Mouse (Mus musculus): ENCODE results near the gene Cryzl1.

Gene Cryzl1

GRCm38 (mm10) chr16:91740184-91740917, 11.6 kb upstream of the Cryzl1 start:
- DNase-seq (ENCODE audit: low read depth, low spot score): no peak

- DNase-seq (ENCODE audit: low read depth, low spot score): no peak
Measured at GRCm38 (mm10) chr16:91738505-91738904, 9.7 kb upstream of the Cryzl1 start.

- DNase-seq (ENCODE audit: low read depth, low spot score): no peak
Measured at GRCm38 (mm10) chr16:91736046-91736816, 7.5 kb upstream of the Cryzl1 start.

- no peak for DNase-seq (ENCODE audit: low read depth, low spot score)
Measured at GRCm38 (mm10) chr16:91734771-91735170, 6.0 kb upstream of the Cryzl1 start.

GRCm38 (mm10) chr16:91732816-91733215, 4.0 kb upstream of the Cryzl1 start:
- DNase-seq (ENCODE audit: low read depth, low spot score): no peak

GRCm38 (mm10) chr16:91730446-91730845, 1.7 kb upstream of the Cryzl1 start:
- DNase-seq (ENCODE audit: low read depth, low spot score): no peak

DNA sequence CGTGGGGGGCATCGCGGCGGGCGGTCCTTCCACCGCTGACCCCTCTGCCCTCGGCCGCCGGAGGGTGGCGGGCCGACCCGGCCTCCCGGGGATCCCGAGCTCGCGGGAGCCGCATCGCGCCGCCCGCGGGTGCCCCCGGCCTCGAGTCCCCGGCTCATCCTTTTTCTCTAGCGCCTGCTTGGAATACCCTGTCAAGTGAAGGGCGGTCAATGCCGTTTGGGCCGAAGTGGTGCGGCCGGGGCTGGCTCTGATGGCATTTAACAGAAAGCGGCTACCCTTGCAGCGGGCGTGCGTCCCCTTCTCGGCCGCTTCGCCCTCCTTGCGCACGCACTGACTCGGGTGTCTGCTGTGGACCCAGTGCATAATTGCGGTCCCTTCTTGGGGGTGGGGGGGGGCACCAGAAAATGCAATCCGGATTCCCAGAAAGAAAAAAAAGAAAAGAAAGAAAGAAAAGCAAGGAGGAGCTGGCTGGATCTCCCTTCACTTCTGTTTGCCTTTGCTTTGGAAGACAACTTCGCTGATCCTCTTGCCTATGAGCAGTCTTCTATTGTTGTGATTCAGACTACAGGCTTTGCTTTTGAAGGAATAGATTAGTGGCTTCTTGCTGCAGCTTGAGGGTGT, 1.2 kb upstream of the Cryzl1 start:
- peak; percentile 27 for DNase-seq (ENCODE audit: low read depth, low spot score)

- DNase-seq (ENCODE audit: low read depth, low spot score): peak; percentile 97
Measured at GRCm38 (mm10) chr16:91729066-91729482, 299 bp upstream of the Cryzl1 start, which contains the start of gene Itsn1. TSS of gene Itsn1 (plus strand) at chr16:91729281.

GRCm38 (mm10) chr16:91727433-91727832, 1.3 kb downstream of the Cryzl1 start:
- no peak for DNase-seq (ENCODE audit: low read depth, low spot score)

DNA sequence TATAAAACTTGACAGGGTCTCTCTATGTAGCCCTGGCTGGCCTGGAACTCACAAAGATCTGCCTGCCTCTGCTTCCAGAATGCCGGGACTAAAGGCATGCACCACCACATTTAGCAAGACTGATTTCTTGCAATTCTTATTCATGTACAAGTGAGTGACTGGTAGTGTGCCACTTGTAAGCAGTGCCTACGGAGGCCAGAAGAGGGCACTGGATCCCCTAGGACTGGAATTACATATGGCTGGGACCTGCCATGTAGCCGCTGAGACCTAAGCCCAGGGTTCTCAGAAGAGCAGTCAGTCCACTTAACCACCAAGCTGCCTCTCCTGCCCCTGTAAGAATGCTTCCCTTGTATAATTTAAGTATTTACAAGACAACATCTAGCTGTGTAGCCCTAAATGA, 4.5 kb downstream of the Cryzl1 start:
- DNase-seq (ENCODE audit: low read depth, low spot score): no peak

GRCm38 (mm10) chr16:91717399-91717798, 11.4 kb downstream of the Cryzl1 start:
- DNase-seq (ENCODE audit: low read depth, low spot score): no peak

DNA sequence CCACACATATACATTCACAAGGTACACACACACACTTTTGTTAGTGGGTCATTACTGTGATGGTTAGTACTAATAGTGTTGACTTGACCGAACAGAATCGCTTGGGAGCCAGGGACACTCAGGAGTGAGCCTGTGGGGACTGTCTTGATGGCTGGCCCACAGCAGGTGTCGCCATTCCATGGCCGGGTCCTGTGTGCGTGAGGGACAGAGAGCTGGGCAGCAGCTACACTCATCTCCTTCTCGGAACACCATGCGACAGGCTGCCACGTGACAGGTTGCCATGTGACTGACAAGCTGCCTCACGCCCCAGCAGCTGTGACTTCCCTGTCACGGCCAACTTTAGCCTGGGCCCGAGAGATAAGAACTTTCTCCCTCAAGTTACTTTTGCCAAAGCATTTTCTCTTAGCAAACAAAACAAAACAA, 11.8 kb downstream of the Cryzl1 start:
- DNase-seq (ENCODE audit: low read depth, low spot score): no peak

DNA sequence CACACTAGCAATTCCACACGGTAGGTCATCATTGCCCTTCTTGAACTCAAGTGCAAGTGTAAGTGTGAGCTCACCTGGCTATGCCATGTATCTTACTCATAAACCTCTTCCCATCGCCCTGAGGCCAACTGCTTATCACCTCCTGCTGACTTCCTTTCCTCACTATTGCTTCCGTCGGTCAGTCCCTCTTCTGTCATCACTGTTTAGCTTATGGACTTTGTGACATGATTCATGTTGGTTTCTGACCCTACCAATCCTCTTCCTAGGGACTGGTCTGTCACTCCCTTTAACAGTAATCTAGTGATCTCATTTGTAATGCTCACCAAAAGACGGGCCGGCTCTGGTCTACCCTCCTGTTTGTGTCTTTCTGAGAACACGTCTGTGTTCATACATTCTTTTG, 18.5 kb downstream of the Cryzl1 start:
- DNase-seq (ENCODE audit: low read depth, low spot score): no peak

DNA sequence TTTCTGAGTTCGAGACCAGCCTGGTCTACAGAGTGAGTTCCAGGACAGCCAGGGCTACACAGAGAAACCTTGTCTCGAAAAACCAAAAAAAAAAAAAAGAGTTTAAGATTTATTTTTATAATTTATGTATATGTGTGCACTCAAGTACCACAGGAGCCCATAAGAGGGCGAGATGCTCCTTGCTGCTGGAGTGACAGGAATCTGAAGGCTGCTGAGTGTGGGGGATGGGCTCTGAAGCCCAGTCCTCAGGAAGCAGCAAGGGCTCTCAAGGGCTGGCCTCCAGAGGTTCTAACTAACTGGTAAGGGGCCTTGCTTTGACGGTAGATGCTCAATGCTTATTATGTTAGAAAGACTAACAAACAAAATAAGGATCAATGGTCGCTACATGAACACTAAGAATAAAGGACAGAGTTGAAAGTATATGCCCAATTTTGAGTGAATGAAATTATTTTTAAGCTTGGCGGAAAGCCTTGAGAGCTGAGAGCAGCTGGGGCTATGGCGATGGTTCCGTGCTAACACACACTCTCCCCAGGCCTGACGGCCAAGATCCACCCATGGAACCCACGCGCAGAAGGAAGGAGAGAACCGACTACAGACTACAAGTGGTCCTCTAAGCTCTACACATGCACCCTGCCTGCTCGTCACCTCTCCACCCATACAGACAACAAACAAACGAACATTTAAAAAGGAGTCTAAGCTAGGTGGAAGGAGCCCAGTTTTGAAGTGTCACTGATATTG, 24.0 kb downstream of the Cryzl1 start:
- DNase-seq (ENCODE audit: low read depth, low spot score): no peak

GRCm38 (mm10) chr16:91702771-91703188, 26.0 kb downstream of the Cryzl1 start:
- DNase-seq (ENCODE audit: low read depth, low spot score): no peak

GRCm38 (mm10) chr16:91701908-91702307, 26.9 kb downstream of the Cryzl1 start:
- DNase-seq (ENCODE audit: low read depth, low spot score): no peak

- DNase-seq (ENCODE audit: low read depth, low spot score): no peak
Measured at GRCm38 (mm10) chr16:91698995-91699394, 29.8 kb downstream of the Cryzl1 start.

DNA sequence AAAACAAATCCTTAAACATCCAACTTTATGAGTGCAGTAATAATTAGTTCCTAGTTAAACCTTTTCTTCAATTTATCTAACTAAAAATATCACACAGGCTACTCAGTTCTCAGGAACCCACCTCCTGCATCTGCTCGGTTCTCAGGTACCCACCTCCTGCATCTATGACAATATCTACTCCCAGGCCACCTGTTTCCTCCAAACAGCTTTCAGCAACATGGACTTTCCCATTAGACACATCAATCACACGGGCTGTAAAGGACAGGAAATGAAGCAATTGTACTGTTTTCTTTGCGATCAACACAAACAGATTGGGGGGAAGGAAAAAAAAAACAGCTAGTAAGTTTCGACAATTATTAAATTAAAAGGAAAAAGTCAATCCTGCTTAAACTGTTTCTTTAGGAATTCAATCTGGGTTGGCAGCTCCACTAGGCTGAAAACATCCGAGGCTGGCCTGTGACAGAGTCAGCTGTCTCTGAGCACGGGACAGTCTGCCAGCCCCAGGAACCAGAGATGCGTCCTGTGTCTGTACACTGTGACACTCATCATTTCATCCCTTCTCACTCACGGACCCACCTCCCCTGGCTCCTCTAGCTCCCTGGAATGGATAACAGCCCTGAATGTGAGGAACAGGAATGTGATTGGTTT, 33.5 kb downstream of the Cryzl1 start:
- DNase-seq (ENCODE audit: low read depth, low spot score): no peak

DNA sequence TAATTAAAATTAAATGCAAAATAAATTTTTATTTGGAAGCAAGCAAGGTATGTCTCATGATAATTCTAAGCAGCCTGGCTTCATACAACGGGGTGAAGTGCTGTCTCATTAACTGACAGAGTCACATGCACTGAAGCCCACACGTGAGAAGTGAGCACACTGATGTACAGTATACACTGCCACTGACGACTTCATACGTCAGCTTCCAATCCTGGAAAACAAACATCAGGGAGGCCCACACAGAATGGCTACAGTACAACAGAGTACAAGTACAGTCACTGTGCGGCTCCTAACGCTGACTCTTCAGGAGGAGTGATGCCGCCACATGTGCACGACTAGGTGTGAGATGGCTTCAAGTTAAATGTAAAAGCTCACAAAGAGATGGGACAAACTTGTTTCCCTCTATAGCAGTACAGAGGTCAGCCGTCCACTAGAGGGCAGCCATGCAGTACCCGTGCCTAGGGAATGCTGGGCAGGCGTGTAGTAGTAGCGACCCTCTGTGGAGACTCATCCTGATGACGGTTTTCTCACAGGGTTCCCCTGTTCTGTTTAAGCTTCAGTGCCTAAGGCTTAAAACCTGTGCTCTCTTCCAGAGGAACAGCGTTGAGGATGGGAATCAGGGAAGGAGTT, 34.2 kb downstream of the Cryzl1 start:
- peak; percentile 63 for DNase-seq (ENCODE audit: low read depth, low spot score)

DNA sequence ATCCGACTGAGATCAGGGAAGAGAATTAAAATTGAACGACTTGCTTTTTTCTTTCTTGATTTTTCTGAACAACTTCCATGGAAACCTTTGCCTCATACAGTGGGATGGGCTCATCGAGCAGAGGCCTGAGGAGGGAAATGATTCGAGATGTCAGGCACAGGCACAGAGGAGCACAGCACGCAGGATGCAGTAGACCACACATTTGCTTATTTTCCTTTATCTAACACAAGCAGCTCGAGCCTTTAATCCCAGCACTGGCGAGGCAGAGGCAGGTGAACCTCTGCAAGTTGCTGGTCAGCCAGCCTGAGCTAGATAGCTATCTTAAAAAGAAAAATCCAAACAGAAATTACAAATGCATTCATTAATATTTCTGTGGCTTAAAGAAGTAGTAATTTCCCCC, 39.0 kb downstream of the Cryzl1 start:
- DNase-seq (ENCODE audit: low read depth, low spot score): no peak
